Mouse (Mus musculus) midbrain, embryonic 10.5 days (tissue): ENCODE data around the gene Adam22. TPM values are rescaled to one million over a fixed set of nuclear protein-coding genes. Genes with fewer than 3 reads are reported as not detected.

Source experiments
- DNase-seq: peaks from one replicate; pipeline ENCODE4 v3.0.0-alpha.2; 2017; ENCODE audit warnings: low spot score
- H3K27ac ChIP-seq: fragments of 300-500 bp; sonication (generic); replicated peaks from 2 replicates; pipeline ENCODE4 v1.5.1; 2016; ENCODE audit warnings: mild to moderate bottlenecking
- H3K27me3 ChIP-seq: fragments of 300-500 bp; sonication (generic); 2 replicates; pipeline ENCODE4 v1.6.1; 2016; ENCODE audit warnings: low read depth, mild to moderate bottlenecking; ENCODE audit not compliant: poor library complexity, severe bottlenecking
- H3K36me3 ChIP-seq: fragments of 300-500 bp; sonication (generic); 2 replicates; pipeline ENCODE4 v1.6.1; 2016; ENCODE audit warnings: mild to moderate bottlenecking, moderate library complexity
- H3K4me1 ChIP-seq: fragments of 300-500 bp; sonication (generic); 2 replicates; pipeline ENCODE4 v1.6.1; 2016
- H3K4me3 ChIP-seq: fragments of 300-500 bp; sonication (generic); 2 replicates; pipeline ENCODE4 v1.5.1; 2016; ENCODE audit warnings: mild to moderate bottlenecking, moderate library complexity
- H3K9me3 ChIP-seq: fragments of 300-500 bp; sonication (generic); replicated peaks from 2 replicates; pipeline ENCODE4 v1.6.1; 2016; ENCODE audit warnings: mild to moderate bottlenecking
- WGBS: fragments of 180-500 bp; shearing (Covaris S2); methylation state at CpG from one replicate; pipeline ENCODE4 v1.1.7; 2016; 5-methylcytosine and 5-hydroxymethylcytosine counted together
- polyA plus RNA-seq: library from polyadenylated mRNA; unstranded; fragments of >200 nt; fragmentation: Nextera tagmentation; extraction: Ambion mirVana; gene quantifications from 2 replicates; pipeline ENCODE4 v1.2.1, GENCODE M21; 2016

The Adam22 gene
- polyA plus RNA-seq, 1 experiment from 2014 or later: 5.6 TPM

- WGBS: 56% methylated on average over 1 of the region's 1 CpGs
- H3K4me3 ChIP-seq: no peak overlapping the region
- H3K27me3 ChIP-seq: peaks cover 8% of the 10 kb centered on the region; the same call in 1 of the 2 replicates
- H3K4me1 ChIP-seq: peaks cover 16% of the 10 kb centered on the region
- DNase-seq: no peak
- H3K27ac ChIP-seq: no peak overlapping the region
- H3K36me3 ChIP-seq: no peaks in the 10 kb centered on the region
- no peaks in the 10 kb centered on the region for H3K9me3 ChIP-seq
These were observed 5.6 kb downstream of the Adam22 start for GRCm38 (mm10) chr5:8362361-8362760.

- Histone ChIP-seq H3K9me3 (no peaks in the 10 kb centered on the region), H3K27ac (no peak overlapping the region), H3K36me3 (no peaks in the 10 kb centered on the region), H3K4me3 (no peak overlapping the region), H3K27me3 (no peaks in the 10 kb centered on the region), H3K4me1 (peaks cover 8% of the 10 kb centered on the region; the same call in 1 of the 2 replicates)
- 80% methylated on average over 8 of the region's 8 CpGs for WGBS
- no peak for DNase-seq
These were observed 10.3 kb downstream of the Adam22 start for GRCm38 (mm10) chr5:8357677-8358076.

- DNase-seq: no peak
- no peaks in the 10 kb centered on the region for H3K27me3 ChIP-seq
- H3K4me1 ChIP-seq: peaks cover 8% of the 10 kb centered on the region; the same call in 1 of the 2 replicates
- H3K9me3 ChIP-seq: no peaks in the 10 kb centered on the region
- WGBS: 71% methylated on average over 13 of the region's 13 CpGs
- H3K4me3 ChIP-seq: no peak overlapping the region
- no peaks in the 10 kb centered on the region for H3K36me3 ChIP-seq
- H3K27ac ChIP-seq: no peak overlapping the region
These were observed 10.9 kb downstream of the Adam22 start for GRCm38 (mm10) chr5:8356885-8357651.

GRCm38 (mm10) chr5:8356326-8356725, 11.6 kb downstream of the Adam22 start:
- H3K4me3 ChIP-seq: no peak overlapping the region
- WGBS: 80% methylated on average over 2 of the region's 2 CpGs
- DNase-seq: no peak

GRCm38 (mm10) chr5:8349557-8349956, 18.4 kb downstream of the Adam22 start:
- H3K27me3 ChIP-seq: no peaks in the 10 kb centered on the region
- no peak overlapping the region for H3K27ac ChIP-seq
- DNase-seq: no peak
- H3K4me3 ChIP-seq: no peak overlapping the region
- H3K36me3 ChIP-seq: no peaks in the 10 kb centered on the region
- H3K9me3 ChIP-seq: no peaks in the 10 kb centered on the region
- peaks cover 5% of the 10 kb centered on the region for H3K4me1 ChIP-seq
- 87% methylated on average over 10 of the region's 10 CpGs for WGBS

More at GRCm38 (mm10) chr5:8356326-8356725, 11.6 kb downstream of the Adam22 start:
- H3K4me1 ChIP-seq: peaks cover 8% of the 10 kb centered on the region; the same call in 1 of the 2 replicates
- H3K27me3 ChIP-seq: no peaks in the 10 kb centered on the region
- H3K27ac ChIP-seq: no peak overlapping the region
- no peaks in the 10 kb centered on the region for H3K9me3 ChIP-seq
- H3K36me3 ChIP-seq: no peaks in the 10 kb centered on the region

- H3K9me3 ChIP-seq: no peaks in the 10 kb centered on the region
- no peak overlapping the region for H3K4me3 ChIP-seq
- H3K4me1 ChIP-seq: peaks cover 5% of the 10 kb centered on the region
- H3K36me3 ChIP-seq: no peaks in the 10 kb centered on the region
- H3K27me3 ChIP-seq: no peaks in the 10 kb centered on the region
- DNase-seq: no peak
- no peak overlapping the region for H3K27ac ChIP-seq
These were observed 21.6 kb downstream of the Adam22 start for GRCm38 (mm10) chr5:8346329-8346728.

GRCm38 (mm10) chr5:8343296-8343695, 24.7 kb downstream of the Adam22 start:
- H3K9me3 ChIP-seq: no peaks in the 10 kb centered on the region
- 91% methylated on average over 3 of the region's 3 CpGs for WGBS
- no peak overlapping the region for H3K27ac ChIP-seq
- no peak for DNase-seq
- H3K27me3 ChIP-seq: no peaks in the 10 kb centered on the region
- no peak overlapping the region for H3K4me3 ChIP-seq
- H3K36me3 ChIP-seq: no peaks in the 10 kb centered on the region
- peaks cover 5% of the 10 kb centered on the region for H3K4me1 ChIP-seq

- no peak overlapping the region for H3K4me3 ChIP-seq
- H3K9me3 ChIP-seq: no peaks in the 10 kb centered on the region
- no peak overlapping the region for H3K27ac ChIP-seq
- 93% methylated on average over 4 of the region's 4 CpGs for WGBS
- no peak for DNase-seq
- peaks cover 5% of the 10 kb centered on the region for H3K4me1 ChIP-seq
- H3K27me3 ChIP-seq: no peaks in the 10 kb centered on the region
- no peaks in the 10 kb centered on the region for H3K36me3 ChIP-seq
These were observed 26.3 kb downstream of the Adam22 start for GRCm38 (mm10) chr5:8341676-8342075.

GRCm38 (mm10) chr5:8327645-8328269, 40.2 kb downstream of the Adam22 start:
- Histone ChIP-seq H3K4me3 (no peak overlapping the region), H3K36me3 (no peaks in the 10 kb centered on the region), H3K27me3 (no peaks in the 10 kb centered on the region), H3K4me1 (no peaks in the 10 kb centered on the region), H3K9me3 (no peaks in the 10 kb centered on the region), H3K27ac (no peak overlapping the region)
- DNase-seq: no peak
- 76% methylated on average over 4 of the region's 4 CpGs for WGBS

- no peak for DNase-seq
- no peak overlapping the region for H3K27ac ChIP-seq
- WGBS: 85% methylated on average over 5 of the region's 5 CpGs
These were observed 41.3 kb downstream of the Adam22 start for GRCm38 (mm10) chr5:8326671-8327070.

GRCm38 (mm10) chr5:8312324-8312723, 55.6 kb downstream of the Adam22 start:
- H3K4me3 ChIP-seq: no peak overlapping the region
- 93% methylated on average over 2 of the region's 2 CpGs for WGBS
- no peaks in the 10 kb centered on the region for H3K27me3 ChIP-seq
- no peaks in the 10 kb centered on the region for H3K9me3 ChIP-seq
- H3K27ac ChIP-seq: no peak overlapping the region
- DNase-seq: no peak
- no peaks in the 10 kb centered on the region for H3K36me3 ChIP-seq
- no peaks in the 10 kb centered on the region for H3K4me1 ChIP-seq

More at GRCm38 (mm10) chr5:8326671-8327070, 41.3 kb downstream of the Adam22 start:
- Histone ChIP-seq H3K27me3 (no peaks in the 10 kb centered on the region), H3K9me3 (no peaks in the 10 kb centered on the region), H3K36me3 (no peaks in the 10 kb centered on the region), H3K4me1 (no peaks in the 10 kb centered on the region), H3K4me3 (no peak overlapping the region)

- Histone ChIP-seq H3K4me1 (no peaks in the 10 kb centered on the region), H3K4me3 (no peak overlapping the region), H3K27ac (no peak overlapping the region), H3K27me3 (no peaks in the 10 kb centered on the region), H3K36me3 (no peaks in the 10 kb centered on the region), H3K9me3 (no peaks in the 10 kb centered on the region)
- 88% methylated on average over 4 of the region's 4 CpGs for WGBS
- DNase-seq: no peak
These were observed 57.1 kb downstream of the Adam22 start for GRCm38 (mm10) chr5:8310907-8311306.

- H3K4me3 ChIP-seq: no peak overlapping the region
- peaks cover 9% of the 10 kb centered on the region; the same call in 1 of the 2 replicates for H3K4me1 ChIP-seq
- no peaks in the 10 kb centered on the region for H3K27me3 ChIP-seq
- H3K9me3 ChIP-seq: no peaks in the 10 kb centered on the region
- H3K27ac ChIP-seq: no peak overlapping the region
- H3K36me3 ChIP-seq: no peaks in the 10 kb centered on the region
- no peak for DNase-seq
- 77% methylated on average over 10 of the region's 10 CpGs for WGBS
These were observed 70.1 kb downstream of the Adam22 start for GRCm38 (mm10) chr5:8297719-8298419.
